Mouse (Mus musculus) E14TG2a.4 (cell line): ENCODE data around the gene Snn.

ENCODE experiments used
- CTCF ChIP-seq: conservative IDR thresholded peaks from 2 replicates; pipeline ENCODE4 v1.5.1; 2014; ENCODE audit warnings: low read length
- NANOG ChIP-seq: IDR thresholded peaks from 2 replicates; pipeline ENCODE4 v1.6.1; 2014; ENCODE audit warnings: borderline replicate concordance, low read length, mixed read lengths
- POU5F1 ChIP-seq: IDR thresholded peaks from 2 replicates; pipeline ENCODE4 v1.6.1; 2014; ENCODE audit warnings: low read length, borderline replicate concordance

GRCm38 (mm10) chr16:11092061-11092460 is 31.3 kb downstream of the Snn start:
- TF ChIP-seq CTCF, result no peak
- no peak for TF ChIP-seq POU5F1
- no peak for TF ChIP-seq NANOG
